Mouse (Mus musculus) central nervous system, embryonic 11.5 days (tissue): ENCODE measurements around the gene Mybpc1. TPM values are rescaled to one million over a fixed set of nuclear protein-coding genes. Genes with fewer than 3 reads are reported as not detected.

Experiments
- polyA plus RNA-seq: library from polyadenylated mRNA; depleted of rRNA; stranded (reverse); fragments of >200 nt; gene quantifications from 2 replicates; pipeline ENCODE4 v1.2.3, GENCODE M21; 2012; rRNA removed

Gene Mybpc1
- 5.3 and 18.2 TPM in 2 replicates for polyA plus RNA-seq

DNA sequence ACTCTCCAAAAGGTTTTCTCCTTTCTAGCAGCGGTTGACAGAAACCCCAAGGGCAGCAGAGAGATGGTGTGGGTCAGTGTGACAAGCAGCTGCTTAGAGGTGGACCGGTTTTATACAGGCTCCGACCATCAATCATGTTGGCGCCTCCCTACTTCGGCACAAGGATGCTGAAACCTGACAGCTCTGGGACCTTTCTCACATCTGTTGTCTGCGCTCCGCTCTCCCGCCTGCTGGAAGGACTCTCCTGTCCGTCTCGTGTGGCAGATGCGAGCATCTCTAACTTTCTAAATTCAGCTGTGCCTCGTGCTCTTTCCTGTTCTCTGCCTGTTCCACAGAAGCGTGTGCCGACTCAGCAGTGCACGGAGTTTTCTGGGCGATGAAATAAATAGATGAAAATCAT lies at the start of gene Mybpc1:
Mybpc1 (minus strand) TSS at position 210 of the 400 bp plus-strand sequence.

DNA sequence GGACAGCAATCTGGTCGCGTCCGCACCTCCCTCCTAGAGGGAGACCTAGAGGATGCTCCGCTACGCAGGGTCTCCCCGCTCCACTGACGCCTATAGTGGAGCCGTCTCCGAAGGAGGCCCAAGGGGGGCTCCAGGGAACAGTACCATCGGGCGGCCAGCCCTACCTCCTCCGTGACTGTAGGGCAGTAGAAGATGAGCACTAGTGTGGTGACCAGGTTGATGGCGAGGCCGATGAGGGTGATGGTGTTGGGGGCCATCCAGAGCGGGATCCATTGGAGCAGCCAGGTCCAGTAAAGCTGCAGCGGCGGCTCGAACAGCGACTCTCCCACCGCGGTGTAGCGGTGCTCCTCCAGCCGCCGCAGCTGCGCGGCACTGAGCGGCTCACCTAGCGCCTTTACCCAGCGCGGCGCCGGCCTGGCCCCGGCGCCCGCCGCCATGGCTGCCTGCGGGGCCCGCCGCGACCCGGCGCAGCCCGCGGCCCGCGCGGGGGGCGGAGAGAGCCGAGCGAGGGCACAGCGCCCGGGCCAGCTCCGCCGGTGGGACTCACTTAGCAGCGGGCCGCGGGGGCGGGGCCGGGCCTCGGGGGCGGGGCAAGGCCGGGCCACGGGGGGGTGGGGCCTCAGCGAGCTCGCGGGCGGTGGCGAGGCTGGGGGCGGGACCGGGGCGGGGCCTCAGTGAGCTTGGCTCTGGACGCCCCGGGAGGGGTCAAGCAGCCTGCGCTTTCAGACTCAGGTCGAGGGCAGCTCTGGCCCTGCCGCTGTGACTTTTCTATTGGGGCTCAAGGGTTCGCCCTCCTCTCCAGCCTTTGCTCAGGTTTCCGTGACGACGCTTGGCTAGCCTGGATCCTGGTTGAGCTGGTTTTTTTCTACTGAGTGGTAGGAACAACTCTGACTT lies 101.3 kb downstream of the Mybpc1 start, which contains the start of gene Chpt1:
Chpt1 (minus strand) TSS at position 653 of the 894 bp plus-strand sequence.

Other genes with a start within 250 kb of the Mybpc1 start
- 0.38 and 0.48 TPM in 2 replicates for gene Dram1, start 226.1 kb downstream of the Mybpc1 start, polyA plus RNA-seq
- 14.7 and 17.2 TPM in 2 replicates for gene Gnptab, start 226.0 kb downstream of the Mybpc1 start, polyA plus RNA-seq
- 0.07 and 0.08 TPM in 2 replicates for gene Sycp3, start 145.6 kb downstream of the Mybpc1 start, polyA plus RNA-seq
- 4.1 and 9.1 TPM in 2 replicates for gene Chpt1, start 101.1 kb downstream of the Mybpc1 start, polyA plus RNA-seq
- gene Spic, start 79.9 kb upstream of the Mybpc1 start, polyA plus RNA-seq: 0.13 and 0.15 TPM in 2 replicates
- gene Arl1, start 125.7 kb upstream of the Mybpc1 start, polyA plus RNA-seq: 89.6 and 90.5 TPM in 2 replicates
- gene Utp20, start 221.7 kb upstream of the Mybpc1 start, polyA plus RNA-seq: 25.6 and 35.0 TPM in 2 replicates